Mouse (Mus musculus): ENCODE measurements around the gene Ern1.
A peak's percentile ranks its signal among the peaks of the same experiment; 100 is the strongest.

Gene Ern1

DNA sequence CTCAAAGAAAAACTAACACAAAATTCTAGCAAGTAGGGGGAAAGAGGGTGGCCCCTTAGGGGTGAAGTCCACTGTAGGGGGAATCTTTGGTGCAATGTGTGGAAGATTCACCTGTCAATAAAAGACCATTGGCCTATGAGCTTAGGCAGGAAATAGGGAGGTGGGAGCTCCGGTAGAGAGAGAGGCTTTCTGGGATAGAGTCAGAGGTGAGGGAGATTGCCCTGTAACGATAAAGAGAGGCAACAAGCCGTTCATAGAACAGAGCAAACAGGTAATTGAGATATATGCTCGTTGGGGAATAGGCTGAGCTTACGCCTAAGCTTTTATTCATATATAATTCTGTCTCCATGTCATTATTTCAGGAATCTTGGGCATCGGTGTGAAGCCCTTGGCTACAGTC lies 100.6 kb downstream of the Ern1 start:
- DNase-seq = no peak

- no peak for DNase-seq
Measured at GRCm38 (mm10) chr11:106386409-106386808, 101.2 kb downstream of the Ern1 start.

GRCm38 (mm10) chr11:106383051-106383790 lies 104.4 kb downstream of the Ern1 start:
- no peak for DNase-seq

- no peak for DNase-seq
Measured at GRCm38 (mm10) chr11:106382424-106382823, 105.2 kb downstream of the Ern1 start.

GRCm38 (mm10) chr11:106381883-106382282 lies 105.8 kb downstream of the Ern1 start:
- DNase-seq = peak; percentile 19 to 49

DNA sequence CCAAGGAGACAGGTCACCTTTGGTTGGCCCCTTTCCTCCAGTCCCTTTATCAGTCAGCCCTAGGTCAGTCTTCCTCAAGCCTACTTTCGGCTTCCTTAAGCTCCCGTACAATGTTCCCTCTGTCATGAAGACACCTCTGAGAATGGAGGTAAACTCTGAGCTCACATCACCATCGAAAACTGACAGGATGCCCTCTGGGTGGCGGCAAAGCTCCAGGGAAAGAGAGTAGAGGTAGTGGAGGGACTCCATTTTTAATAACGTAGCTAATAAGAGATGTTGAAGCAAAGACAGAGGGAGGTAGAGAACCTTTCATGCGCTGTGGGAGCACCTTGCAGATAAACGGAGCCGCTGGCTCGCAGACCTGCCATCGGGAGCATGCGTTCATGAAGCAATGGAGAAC lies 106.6 kb downstream of the Ern1 start:
- no peak for DNase-seq

DNA sequence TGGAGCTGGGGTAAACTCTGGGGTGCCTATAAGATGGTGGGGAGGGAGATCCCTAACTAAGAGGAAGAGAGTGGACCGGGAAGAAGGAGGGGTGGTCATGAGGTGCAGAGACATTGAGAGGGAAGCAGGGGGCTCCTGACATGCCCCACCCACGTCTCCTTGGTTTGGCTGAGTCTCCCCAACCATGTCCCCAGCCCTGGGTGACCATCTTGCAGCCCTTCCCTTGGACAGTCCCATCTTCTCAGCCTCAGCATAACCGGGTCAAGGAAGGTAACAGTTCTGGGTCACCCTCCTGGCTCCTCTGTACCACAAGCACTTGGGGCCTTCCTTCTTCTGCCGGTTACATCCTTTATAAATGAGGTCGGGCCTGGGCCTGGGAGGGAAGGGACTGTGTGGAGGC lies 112.7 kb downstream of the Ern1 start:
- DNase-seq = no peak

GRCm38 (mm10) chr11:106374559-106374958 lies 113.1 kb downstream of the Ern1 start:
- DNase-seq = no peak

GRCm38 (mm10) chr11:106373998-106374397 lies 113.7 kb downstream of the Ern1 start:
- DNase-seq = no peak

DNA sequence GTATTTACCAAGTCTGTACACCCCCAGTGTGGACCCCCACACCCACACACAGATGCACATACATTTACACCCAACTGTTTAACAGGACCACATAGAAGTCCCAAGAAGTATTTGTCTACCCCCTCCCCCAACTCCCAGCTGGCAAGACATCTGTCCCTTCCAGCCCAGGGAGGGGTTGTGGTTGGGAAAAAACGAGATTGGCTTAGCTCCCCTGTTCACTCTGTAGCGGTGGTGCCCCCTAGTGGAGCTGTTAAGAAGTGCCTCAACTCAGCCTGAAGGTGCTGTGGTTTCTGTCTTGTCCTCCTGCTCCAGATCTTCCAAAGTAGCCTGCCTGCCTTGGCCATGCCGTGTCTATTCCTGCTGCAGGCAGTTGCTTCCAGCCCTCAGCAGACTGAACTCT lies 121.3 kb downstream of the Ern1 start:
- peak; percentile 86 to 95 for DNase-seq

GRCm38 (mm10) chr11:106365366-106365765 lies 122.3 kb downstream of the Ern1 start, which contains the start of gene Prr29:
Gene Prr29 (plus strand): TSS chr11:106365472.
- DNase-seq = no peak

- DNase-seq = peak; percentile 15 to 49
Measured at GRCm38 (mm10) chr11:106364712-106365111, 122.9 kb downstream of the Ern1 start.

DNA sequence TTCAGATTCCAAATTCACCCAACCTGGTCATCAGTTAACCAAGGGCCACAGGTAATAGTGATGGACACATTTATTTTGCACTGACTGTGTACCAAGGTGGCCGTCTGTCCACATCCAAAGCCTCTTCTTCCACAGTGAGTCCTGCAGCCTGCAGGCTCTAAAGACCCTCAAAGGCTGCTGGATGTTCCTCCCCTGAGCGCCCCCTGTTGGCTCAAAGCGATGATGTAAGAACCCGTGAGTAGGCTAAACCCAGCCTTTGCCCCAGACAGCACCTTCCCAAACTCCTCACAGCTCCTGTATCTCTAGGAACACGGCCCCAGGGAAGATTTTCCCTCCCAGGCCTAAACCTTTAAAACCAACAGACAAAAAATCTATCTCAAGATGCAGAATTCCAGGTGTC lies 128.3 kb downstream of the Ern1 start:
- peak in 1 of 2 experiments; percentile 39 for DNase-seq

DNA sequence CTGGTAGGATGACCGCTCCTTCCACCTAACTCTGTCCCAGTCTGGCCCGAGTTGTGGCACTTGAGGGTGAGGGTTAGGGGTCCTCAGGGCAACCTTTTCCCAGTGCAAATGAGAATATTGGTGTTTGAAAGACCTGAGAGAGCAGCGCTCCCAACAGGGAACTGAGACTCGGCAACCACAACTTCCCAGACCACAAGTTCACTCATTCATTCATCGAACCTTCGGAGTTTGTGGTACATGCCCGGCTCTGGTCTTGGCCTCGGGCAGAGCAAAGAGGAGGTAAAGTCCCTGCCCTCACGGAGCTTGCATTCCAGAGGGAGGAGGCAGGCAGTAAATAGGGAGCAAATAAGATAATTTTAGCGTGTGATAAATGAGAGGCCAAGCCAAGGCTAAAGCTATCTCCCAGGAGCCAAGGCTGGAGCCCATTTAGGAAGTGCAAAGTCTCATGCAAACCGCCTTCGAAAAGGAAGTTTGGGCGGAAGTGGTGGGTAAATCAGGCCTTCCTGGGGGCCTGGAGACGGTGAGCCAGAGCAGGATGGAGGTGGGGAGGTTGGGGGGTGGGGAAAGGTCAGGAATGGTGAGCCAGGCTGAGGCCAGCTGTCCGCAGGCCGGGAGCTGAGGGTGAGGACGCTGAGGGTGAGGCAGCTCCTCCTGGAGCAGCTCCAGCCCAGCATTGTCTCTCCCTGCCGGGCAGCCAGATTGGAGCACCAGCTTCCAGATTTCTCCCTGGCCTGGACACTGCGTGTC lies 132.1 kb downstream of the Ern1 start:
- peak; percentile 71 for DNase-seq

- DNase-seq = no peak
Measured at GRCm38 (mm10) chr11:106354181-106354580, 133.5 kb downstream of the Ern1 start.

DNA sequence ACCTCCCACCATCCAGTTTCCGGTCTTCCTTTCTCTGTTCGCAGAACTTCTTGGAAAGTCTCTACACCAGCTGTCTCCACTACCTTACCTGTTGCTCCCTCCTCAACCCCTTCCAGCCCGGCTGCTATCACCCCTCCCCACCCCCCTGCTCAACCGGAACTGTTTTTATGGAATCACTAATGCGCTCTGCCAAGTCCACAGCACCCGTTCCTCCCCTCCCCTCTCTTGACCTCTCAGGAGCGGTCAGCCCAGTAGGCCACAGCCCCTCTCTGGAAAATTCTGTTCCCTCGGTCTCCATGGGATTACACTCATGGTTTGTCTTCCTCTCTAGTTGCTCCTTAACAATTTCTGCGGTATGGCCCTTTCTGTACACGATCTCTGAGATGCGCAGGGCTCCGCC lies 134.5 kb downstream of the Ern1 start, which contains the start of gene Scn4a:
Gene Scn4a (minus strand): TSS at position 101 of the 400 bp plus-strand sequence.
- DNase-seq = no peak

- DNase-seq = no peak
Measured at GRCm38 (mm10) chr11:106351941-106352340, 135.7 kb downstream of the Ern1 start.

DNA sequence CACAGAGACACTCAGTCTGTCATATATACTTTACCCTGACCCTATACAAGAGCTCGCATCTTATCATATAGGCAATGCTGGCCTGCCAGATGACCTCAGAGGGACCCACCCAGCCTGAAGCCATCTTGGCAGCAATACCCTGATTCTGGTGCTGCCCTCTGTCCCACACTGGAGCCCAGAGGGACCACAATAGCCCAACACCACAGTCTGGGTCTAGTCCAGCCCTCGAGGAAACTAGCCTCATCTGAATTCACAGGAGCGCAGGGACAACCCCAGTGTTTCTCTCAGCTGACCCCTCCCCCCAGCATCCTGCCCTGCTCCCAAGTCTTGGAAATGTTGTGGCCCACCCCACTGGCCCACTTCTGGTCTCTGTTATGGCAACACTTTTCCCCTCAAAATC lies 136.4 kb downstream of the Ern1 start:
- DNase-seq = no peak

GRCm38 (mm10) chr11:106350853-106351252 lies 136.8 kb downstream of the Ern1 start:
- no peak for DNase-seq

GRCm38 (mm10) chr11:106349772-106350171 lies 137.9 kb downstream of the Ern1 start:
- no peak for DNase-seq

DNA sequence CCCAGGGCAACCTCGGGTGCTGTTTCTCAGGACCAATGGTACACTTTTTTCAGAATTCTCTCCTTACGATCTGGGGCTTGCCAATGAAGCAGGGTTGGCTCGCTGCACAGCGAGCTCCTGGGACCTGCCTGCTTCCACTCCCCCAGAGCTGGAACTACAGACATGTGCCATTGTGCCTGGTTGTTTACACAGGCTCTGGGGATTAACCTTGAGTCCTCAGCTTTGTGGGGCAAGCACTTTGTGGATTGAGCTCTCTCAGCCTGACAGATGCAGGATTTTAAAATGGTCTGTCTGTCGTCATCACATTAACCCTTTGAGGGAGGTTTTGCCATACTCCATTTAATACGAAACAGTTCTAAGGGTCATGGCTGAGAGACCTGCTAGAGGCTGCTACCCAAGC lies 142.7 kb downstream of the Ern1 start:
- DNase-seq = no peak

All from cerebellum, postnatal 14 days (tissue).